Mouse (Mus musculus) heart, adult 2 months (tissue): Measurements from ENCODE around the gene Cpt1a. TPM values are rescaled to one million over a fixed set of nuclear protein-coding genes. Genes with fewer than 3 reads are reported as not detected.

Experiments used
- DNase-seq, 2 experiments: peaks; one replicate each; pipeline ENCODE4 v3.0.0; 2021
- H3K27ac ChIP-seq: fragments of 200-600 bp; 2 replicates; pipeline ENCODE4 v1.8.1; 2022
- H3K27me3 ChIP-seq: fragments of 200-500 bp; 2 replicates; pipeline ENCODE4 v1.6.1; 2012; ENCODE audit warnings: mild to moderate bottlenecking, low read length, inconsistent platforms, mixed read lengths; ENCODE audit not compliant: control insufficient read depth, insufficient read depth
- H3K36me3 ChIP-seq: fragments of 200-500 bp; 2 replicates; pipeline ENCODE4 v1.6.1; 2012; ENCODE audit warnings: low read length, inconsistent platforms; ENCODE audit not compliant: control insufficient read depth, insufficient read depth
- H3K4me1 ChIP-seq: fragments of 200-500 bp; 2 replicates; pipeline ENCODE4 v1.6.1; 2011; ENCODE audit warnings: low read length; ENCODE audit not compliant: control insufficient read depth, insufficient read depth
- H3K4me3 ChIP-seq: fragments of 200-600 bp; 2 replicates; pipeline ENCODE4 v1.8.1; 2022
- H3K79me2 ChIP-seq: fragments of 200-500 bp; replicated peaks from 2 replicates; pipeline ENCODE4 v1.6.1; 2012; ENCODE audit warnings: mild to moderate bottlenecking, inconsistent platforms, low read length, moderate library complexity, mixed read lengths; ENCODE audit not compliant: control insufficient read depth, insufficient read depth
- H3K9ac ChIP-seq: fragments of 200-500 bp; 2 replicates; pipeline ENCODE4 v1.6.1; 2012; ENCODE audit warnings: low read depth, mild to moderate bottlenecking, control low read depth, inconsistent platforms, low read length, mixed read lengths
- CTCF ChIP-seq: fragments of 200-600 bp; IDR thresholded peaks from 2 replicates; pipeline ENCODE4 v1.8.1; 2022; ENCODE audit warnings: antibody characterized with exemption, mild to moderate bottlenecking, moderate library complexity
- EP300 ChIP-seq: fragments of 200-500 bp; IDR thresholded peaks from 2 replicates; pipeline ENCODE4 v1.6.1; 2011; ENCODE audit warnings: low read depth, low read length, control low read depth; ENCODE audit not compliant: insufficient read depth
- POLR2A ChIP-seq: fragments of 200-500 bp; IDR thresholded peaks from 2 replicates; pipeline ENCODE4 v1.6.1; 2011; ENCODE audit warnings: mild to moderate bottlenecking, low read depth, low read length, control low read depth; ENCODE audit not compliant: insufficient read depth
- WGBS: fragments of 180-500 bp; shearing (Covaris S2); methylation state at CpG from one replicate; pipeline ENCODE4 v1.1.7; 2018; 5-methylcytosine and 5-hydroxymethylcytosine counted together
- intact Hi-C: fragments of 180-260 bp; cut with DNase I; formaldehyde crosslinking; loops from one replicate; pipeline ENCODE4 v1.15.1; 2025
- polyA plus RNA-seq: library from polyadenylated mRNA; depleted of rRNA; stranded (reverse); fragments of >200 nt; gene quantifications from 2 replicates; pipeline ENCODE4 v1.2.3, GENCODE M21; 2012
- total RNA-seq, 2 experiments: library from RNA; stranded (reverse); gene quantifications; 2 replicates each; pipeline ENCODE4 v1.2.3; 2021

The Cpt1a gene
- total and polyA plus RNA-seq, 3 experiments, result 42.9 to 54.7 (median 44.0) TPM

- TF ChIP-seq EP300, result no peak
- TF ChIP-seq POLR2A, result no peak
- TF ChIP-seq CTCF, result no peak
- H3K27ac ChIP-seq, result peak overlapping the region; percentile 97
- 57% methylated on average over 12 of the region's 12 CpGs for WGBS
- DNase-seq, result peak in 1 of 2 experiments; percentile 30
- H3K27me3 ChIP-seq, result no peaks in the 10 kb centered on the region
- H3K4me1 ChIP-seq, result peaks cover 20% of the 10 kb centered on the region
- intact Hi-C loops, result loop anchor here (10.0 kb wide), 1 partner anchor 248 kb away; the partner anchor contains the start of gene Ppp6r3
- no peak overlapping the region for H3K9ac ChIP-seq
- no peak overlapping the region; the same call in 1 of the 2 replicates for H3K4me3 ChIP-seq
- H3K79me2 ChIP-seq, result peaks cover 9% of the 10 kb centered on the region; the same call in 1 of the 2 replicates
- peaks cover 2% of the 10 kb centered on the region; the same call in 1 of the 2 replicates for H3K36me3 ChIP-seq
These were observed 4.4 kb downstream of the Cpt1a start for GRCm38 (mm10) chr19:3326479-3327047.

GRCm38 (mm10) chr19:3333247-3333646, 11.1 kb downstream of the Cpt1a start:
- peak; percentile 50 to 70 for DNase-seq
- WGBS, result 41% methylated on average over 6 of the region's 6 CpGs
- Histone ChIP-seq H3K79me2 (peaks cover 25% of the 10 kb centered on the region), H3K27ac (no peak overlapping the region), H3K4me1 (peaks cover 43% of the 10 kb centered on the region), H3K27me3 (no peaks in the 10 kb centered on the region), H3K36me3 (peaks cover 10% of the 10 kb centered on the region), H3K9ac (no peak overlapping the region), H3K4me3 (no peak overlapping the region)
- intact Hi-C loops, result no loop called here
- 0 out of 2 replicates have a peak, but pooled peaks have one; percentile 43 for TF ChIP-seq EP300
- no peak for TF ChIP-seq CTCF
- TF ChIP-seq POLR2A, result no peak

GRCm38 (mm10) chr19:3333694-3334515, 11.8 kb downstream of the Cpt1a start:
- peaks cover 43% of the 10 kb centered on the region for H3K4me1 ChIP-seq
- H3K9ac ChIP-seq, result no peak overlapping the region
- no peak for DNase-seq
- WGBS, result 66% methylated on average over 17 of the region's 17 CpGs
- H3K27ac ChIP-seq, result no peak overlapping the region
- peaks cover 26% of the 10 kb centered on the region for H3K79me2 ChIP-seq
- intact Hi-C loops, result no loop called here
- H3K36me3 ChIP-seq, result peaks cover 10% of the 10 kb centered on the region
- H3K4me3 ChIP-seq, result no peak overlapping the region
- TF ChIP-seq CTCF (no peak), POLR2A (no peak), EP300 (no peak)
- H3K27me3 ChIP-seq, result no peaks in the 10 kb centered on the region

DNA sequence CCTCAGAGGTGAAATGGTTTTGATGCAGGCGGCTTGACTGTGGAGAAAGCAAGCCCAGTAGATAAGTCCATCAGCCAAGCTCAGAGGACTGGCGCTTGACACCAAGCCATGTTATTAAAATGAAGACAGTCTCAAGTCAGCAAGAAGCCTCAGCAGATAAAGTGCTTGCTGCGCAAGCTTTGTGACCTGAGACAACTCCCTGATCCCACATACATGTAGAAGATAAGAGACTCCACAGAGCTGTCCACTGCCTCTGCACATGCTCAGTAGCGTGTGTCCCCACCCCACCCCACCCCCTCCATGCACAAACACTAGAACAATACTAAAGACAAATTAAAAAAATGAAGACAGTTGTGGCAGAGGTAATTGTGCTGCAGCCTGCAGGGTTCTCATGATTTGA, 12.4 kb downstream of the Cpt1a start:
- H3K79me2 ChIP-seq, result peaks cover 26% of the 10 kb centered on the region
- no peak overlapping the region for H3K4me3 ChIP-seq
- H3K27me3 ChIP-seq, result no peaks in the 10 kb centered on the region
- WGBS, result 66% methylated on average over 4 of the region's 4 CpGs
- no peak for DNase-seq
- intact Hi-C loops, result no loop called here
- H3K36me3 ChIP-seq, result peaks cover 10% of the 10 kb centered on the region
- no peak overlapping the region for H3K27ac ChIP-seq
- H3K9ac ChIP-seq, result no peak overlapping the region
- peaks cover 41% of the 10 kb centered on the region for H3K4me1 ChIP-seq
- TF ChIP-seq POLR2A, result no peak
- no peak for TF ChIP-seq EP300
- no peak for TF ChIP-seq CTCF

GRCm38 (mm10) chr19:3335917-3336316, 13.8 kb downstream of the Cpt1a start:
- 28% methylated on average over 1 of the region's 1 CpGs for WGBS
- peaks cover 21% of the 10 kb centered on the region for H3K79me2 ChIP-seq
- intact Hi-C loops, result no loop called here
- no peak for DNase-seq
- no peak overlapping the region for H3K4me3 ChIP-seq
- H3K36me3 ChIP-seq, result peaks cover 8% of the 10 kb centered on the region; the same call in 1 of the 2 replicates
- H3K4me1 ChIP-seq, result peaks cover 39% of the 10 kb centered on the region
- peak overlapping the region; percentile 22 for H3K27ac ChIP-seq
- no peaks in the 10 kb centered on the region for H3K27me3 ChIP-seq
- H3K9ac ChIP-seq, result no peak overlapping the region
- TF ChIP-seq POLR2A, result no peak
- TF ChIP-seq EP300, result no peak
- no peak for TF ChIP-seq CTCF
